Mouse (Mus musculus) spleen, adult 2 months (tissue): Measurements from ENCODE around the gene Nudt19.

ENCODE experiments used
- CTCF ChIP-seq: fragments of 200-500 bp; IDR thresholded peaks from 2 replicates; pipeline ENCODE4 v1.5.1; 2011; ENCODE audit warnings: mild to moderate bottlenecking, inconsistent platforms; ENCODE audit not compliant: insufficient read depth, insufficient read length, insufficient replicate concordance; ENCODE audit errors: extremely low read depth
- POLR2A ChIP-seq: fragments of 200-500 bp; IDR thresholded peaks from 2 replicates; pipeline ENCODE4 v1.6.1; 2011; ENCODE audit warnings: low read depth, low read length, inconsistent platforms

DNA sequence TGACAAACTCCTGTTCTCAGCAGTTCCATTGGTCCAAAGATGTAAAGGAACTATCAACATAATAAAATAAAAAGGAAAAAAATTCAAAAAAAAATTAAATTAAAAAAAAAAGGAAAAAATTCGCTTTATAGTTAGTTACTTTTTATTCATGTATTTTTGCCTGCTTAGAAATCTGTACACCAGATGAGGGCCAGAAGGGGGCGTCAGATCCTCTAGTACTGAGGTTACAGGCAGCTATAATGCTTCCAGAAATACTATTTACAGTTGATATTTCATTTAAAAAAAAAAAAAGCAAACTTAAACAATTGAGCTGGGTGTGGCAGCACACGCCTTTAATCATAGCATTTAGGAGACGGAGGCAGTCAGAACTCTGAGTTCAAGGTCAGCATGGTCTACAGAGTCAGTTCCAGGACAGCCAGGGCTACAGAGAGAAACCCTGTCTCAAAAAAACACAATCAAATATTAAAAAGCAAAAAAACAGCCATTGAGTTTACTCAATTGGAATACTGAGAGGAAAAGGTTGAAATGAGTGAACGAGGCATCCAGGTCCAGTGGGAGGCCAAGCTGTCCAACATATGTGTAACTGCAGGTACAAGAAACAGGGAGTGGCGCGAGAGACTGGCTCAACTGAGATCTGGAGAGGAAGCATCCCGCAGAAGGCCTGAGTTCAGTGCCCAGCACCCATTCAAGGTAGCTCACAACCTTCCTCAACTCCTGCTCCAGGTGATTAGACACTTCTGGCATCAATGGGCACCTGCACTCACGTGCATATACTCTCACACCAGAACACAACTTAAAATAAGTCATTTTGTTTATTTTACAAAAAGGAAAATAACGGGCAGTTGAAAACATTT, 2.1 kb downstream of the Nudt19 start:
- TF ChIP-seq POLR2A = no peak
- no peak for TF ChIP-seq CTCF
